Mouse (Mus musculus) cortical plate, adult 2 months (tissue): Measurements from ENCODE around the gene Tnf.

Experiments
- CTCF ChIP-seq: fragments of 200-500 bp; IDR thresholded peaks from 2 replicates; pipeline ENCODE4 v1.5.1; 2011; ENCODE audit warnings: mild to moderate bottlenecking, control low read depth, low read length; ENCODE audit not compliant: insufficient read depth; ENCODE audit errors: extremely low read depth
- POLR2A ChIP-seq: fragments of 200-500 bp; IDR thresholded peaks from 2 replicates; pipeline ENCODE4 v1.6.1; 2011; ENCODE audit warnings: mild to moderate bottlenecking, low read length, control low read depth; ENCODE audit not compliant: insufficient read depth; ENCODE audit errors: extremely low read depth

DNA sequence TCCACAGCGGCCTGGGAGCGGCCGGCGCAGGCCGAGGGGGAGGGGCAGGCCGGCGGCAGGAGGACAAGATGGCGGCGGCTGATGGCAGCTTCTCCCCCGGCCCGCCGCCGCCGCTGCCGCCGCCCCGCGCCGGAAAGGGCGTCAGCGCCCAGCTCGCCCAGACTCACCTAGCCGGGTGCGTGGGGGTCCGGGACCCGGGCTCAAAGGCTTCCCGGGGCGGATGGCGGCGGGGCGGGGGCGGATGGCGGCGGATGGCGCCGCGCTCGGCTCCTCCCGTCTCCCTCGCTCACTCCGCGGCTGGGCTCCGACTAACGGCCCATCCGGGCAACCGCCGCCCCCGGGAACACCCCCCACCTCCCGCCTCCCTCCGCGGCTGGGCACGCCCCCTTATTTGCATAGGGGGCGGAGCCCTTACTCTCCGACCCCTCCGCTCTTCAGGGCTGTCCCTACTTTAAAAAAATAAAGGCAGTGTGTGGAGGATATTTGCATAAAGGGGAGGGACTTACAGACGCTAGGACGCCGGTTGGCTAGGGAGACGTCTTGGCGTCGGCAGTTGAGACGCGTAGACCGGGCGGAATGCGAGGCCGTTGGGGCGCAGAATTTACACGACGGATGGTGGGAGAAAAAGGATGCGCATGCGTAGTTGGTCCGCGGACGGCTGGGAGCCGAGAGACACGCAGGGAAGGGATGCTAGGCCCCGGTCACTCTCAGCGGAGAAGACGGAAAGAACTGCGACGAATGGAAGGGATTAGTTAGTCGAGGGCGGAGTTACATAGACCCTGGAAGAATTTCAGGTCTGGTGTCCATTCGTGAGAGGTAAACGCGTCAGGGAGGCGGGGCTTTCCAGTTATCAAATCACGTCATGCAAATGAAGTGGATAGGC is 37.0 kb downstream of the Tnf start, which contains the start of gene Prrc2a:
- TF ChIP-seq CTCF (no peak), POLR2A (peak; percentile 96)
